Mouse (Mus musculus) hindbrain, embryonic 14.5 days (tissue): ENCODE results near the gene Plxna1. TPM values are rescaled to one million over a fixed set of nuclear protein-coding genes. Genes with fewer than 3 reads are reported as not detected.

ENCODE experiments used
- ATAC-seq: fragments of 200-750 bp; cut with Nextera tagmentation; 2 replicates; pipeline ENCODE4 v1.8.0; 2017; ENCODE audit warnings: moderate number of reproducible peaks, mild to moderate bottlenecking, moderate TSS enrichment, moderate library complexity; ENCODE audit not compliant: low FRiP score
- DNase-seq: peaks from one replicate; pipeline ENCODE4 v3.0.0-alpha.2; 2015; ENCODE audit warnings: low spot score
- H3K27ac ChIP-seq: fragments of 300-500 bp; sonication (generic); 2 replicates; pipeline ENCODE4 v1.5.1; 2014; ENCODE audit warnings: mild to moderate bottlenecking, moderate library complexity
- H3K27me3 ChIP-seq: fragments of 300-500 bp; sonication (generic); 2 replicates; pipeline ENCODE4 v1.6.1; 2014; ENCODE audit warnings: mild to moderate bottlenecking, low read length, mixed read lengths; ENCODE audit not compliant: control insufficient read depth, insufficient read depth
- H3K36me3 ChIP-seq: fragments of 300-500 bp; sonication (generic); replicated peaks from 2 replicates; pipeline ENCODE4 v1.6.1; 2014; ENCODE audit not compliant: control insufficient read depth, insufficient read depth
- H3K4me1 ChIP-seq: fragments of 300-500 bp; sonication (generic); replicated peaks from 2 replicates; pipeline ENCODE4 v1.6.1; 2014; ENCODE audit warnings: antibody characterized with exemption, low read length, mixed read lengths; ENCODE audit not compliant: control insufficient read depth, insufficient read depth
- H3K4me2 ChIP-seq: fragments of 300-500 bp; sonication (generic); replicated peaks from 2 replicates; pipeline ENCODE4 v1.6.1; 2014; ENCODE audit warnings: mild to moderate bottlenecking, moderate library complexity
- H3K4me3 ChIP-seq: fragments of 300-500 bp; sonication (generic); replicated peaks from 2 replicates; pipeline ENCODE4 v1.5.1; 2014; ENCODE audit warnings: mild to moderate bottlenecking, low read length
- H3K9ac ChIP-seq: fragments of 300-500 bp; sonication (generic); 2 replicates; pipeline ENCODE4 v1.6.1; 2014
- H3K9me3 ChIP-seq: fragments of 300-500 bp; sonication (generic); 2 replicates; pipeline ENCODE4 v1.6.1; 2016; ENCODE audit warnings: low read length; ENCODE audit not compliant: control insufficient read depth
- WGBS: fragments of 180-500 bp; shearing (Covaris S2); extraction: QIAGEN DNeasy Blood & Tissue Kit; methylation state at CpG from one replicate; pipeline ENCODE4 v1.1.7; 2014; 5-methylcytosine and 5-hydroxymethylcytosine counted together
- polyA plus RNA-seq: library from polyadenylated mRNA; unstranded; fragments of >200 nt; fragmentation: Nextera tagmentation; extraction: Ambion mirVana; gene quantifications from 2 replicates; pipeline ENCODE4 v1.2.1, GENCODE M21; 2014

Plxna1 gene
- polyA plus RNA-seq, 1 experiment from 2014 or later: 47.3 TPM

DNA sequence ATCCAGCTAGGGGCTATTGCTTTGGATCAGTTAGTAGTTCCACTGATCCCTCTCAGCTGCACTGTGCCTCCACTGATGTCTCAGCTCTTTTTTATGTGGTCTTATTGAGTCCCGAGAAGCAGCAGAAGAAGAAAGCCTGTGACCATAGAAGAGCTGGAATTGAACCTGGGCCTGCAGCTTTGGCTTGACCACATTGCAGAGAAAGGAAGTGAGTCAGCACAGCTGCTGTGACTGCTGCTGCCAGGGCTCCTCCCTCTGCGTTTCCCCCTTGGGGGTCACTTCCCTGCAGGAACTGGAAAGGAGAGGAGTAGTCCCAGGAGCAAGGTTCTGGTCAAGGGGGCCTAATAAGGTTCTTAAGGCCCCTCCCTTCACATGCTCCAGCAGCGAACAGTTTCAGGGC, 1.9 kb upstream of the Plxna1 start:
- 53% methylated on average over 3 of the region's 3 CpGs for WGBS
- Histone ChIP-seq H3K9ac (no peak overlapping the region), H3K4me1 (peaks cover 18% of the 10 kb centered on the region), H3K4me3 (no peak overlapping the region), H3K27ac (no peak overlapping the region), H3K9me3 (no peaks in the 10 kb centered on the region), H3K27me3 (no peaks in the 10 kb centered on the region), H3K36me3 (no peaks in the 10 kb centered on the region), H3K4me2 (no peak overlapping the region)
- ATAC-seq (no peak), DNase-seq (no peak)

DNA sequence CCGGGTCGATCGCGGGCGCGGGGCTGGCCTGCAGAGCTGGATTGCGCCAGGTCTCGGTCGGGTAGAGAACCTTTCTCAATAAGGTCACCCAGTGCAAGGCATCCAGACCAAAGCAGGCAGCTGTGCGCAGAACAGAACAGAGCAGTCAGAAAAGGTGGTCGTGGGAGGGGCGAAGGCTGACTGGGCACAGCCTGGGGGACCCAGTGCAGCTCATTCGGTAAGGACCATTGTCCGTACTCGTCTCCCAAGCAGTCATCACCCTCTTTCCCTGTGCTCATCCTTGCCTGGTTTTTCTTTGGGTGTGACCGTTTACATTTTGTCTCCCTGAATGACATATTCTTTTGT, 659 bp upstream of the Plxna1 start:
- H3K27me3 ChIP-seq: no peaks in the 10 kb centered on the region

DNA sequence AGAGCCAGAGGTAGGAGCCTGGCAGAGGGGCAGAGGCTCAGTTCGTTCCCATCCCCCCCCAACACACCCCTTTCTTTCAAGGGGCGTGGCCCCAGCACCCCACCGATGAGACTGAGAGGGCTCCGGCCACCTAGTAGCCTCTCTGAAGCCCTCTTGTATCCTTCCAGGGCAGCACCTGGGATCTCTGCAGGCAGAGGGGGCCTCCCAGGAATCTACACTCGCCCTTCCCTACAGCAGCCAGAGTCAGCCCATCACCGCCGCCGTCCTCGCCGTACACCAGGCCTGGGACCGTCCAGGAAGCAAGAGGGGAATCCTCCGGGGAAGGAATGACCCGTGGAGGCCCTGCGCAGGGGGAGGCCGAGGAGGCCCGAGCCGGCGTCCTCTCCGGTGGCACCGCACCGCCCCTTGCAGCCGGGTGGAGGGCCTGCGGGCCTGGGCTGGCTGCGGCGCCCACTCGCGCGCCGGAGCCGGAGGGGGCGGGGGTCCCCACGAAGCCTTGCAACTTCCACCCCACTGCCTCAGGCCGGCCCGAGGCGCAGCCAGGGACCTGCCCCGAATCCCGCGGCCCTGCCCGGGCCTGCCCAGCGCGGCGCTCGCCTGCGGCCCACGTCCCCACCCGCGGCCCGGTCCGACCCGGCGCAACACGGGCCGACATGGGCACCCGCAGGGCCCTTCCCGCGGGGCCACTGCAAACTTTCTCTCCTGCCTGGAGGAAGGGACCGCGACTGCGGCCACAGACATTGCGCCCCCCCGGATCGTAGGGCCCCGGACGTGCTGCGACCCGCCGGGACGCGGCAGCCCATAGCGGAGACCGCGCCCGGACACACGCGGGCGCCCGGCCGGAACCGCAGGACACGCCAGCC, 771 bp downstream of the Plxna1 start:
- Histone ChIP-seq H3K9ac (peak overlapping the region; percentile 98), H3K4me2 (peak overlapping the region; percentile 97), H3K4me3 (peak overlapping the region; percentile 100), H3K9me3 (no peaks in the 10 kb centered on the region), H3K27ac (peak overlapping the region; percentile 85), H3K4me1 (peaks cover 35% of the 10 kb centered on the region), H3K27me3 (no peaks in the 10 kb centered on the region), H3K36me3 (peaks cover 4% of the 10 kb centered on the region; the same call in 1 of the 2 replicates)
- DNase-seq (no peak), ATAC-seq (peak; percentile 26)
- under 1% methylated on average over 60 of the region's 80 CpGs for WGBS

More for the DNA sequence above, 659 bp upstream of the Plxna1 start:
- peak overlapping the region; percentile 98 for H3K9ac ChIP-seq
- no peaks in the 10 kb centered on the region for H3K36me3 ChIP-seq
- DNase-seq: no peak
- no peaks in the 10 kb centered on the region for H3K9me3 ChIP-seq
- peak overlapping the region; percentile 100 for H3K4me3 ChIP-seq
- H3K4me1 ChIP-seq: peaks cover 31% of the 10 kb centered on the region
- peak overlapping the region; percentile 97 for H3K4me2 ChIP-seq
- no peak; the same call in 1 of the 2 replicates for ATAC-seq
- 2% methylated on average over 16 of the region's 16 CpGs for WGBS
- H3K27ac ChIP-seq: peak overlapping the region; percentile 53

DNA sequence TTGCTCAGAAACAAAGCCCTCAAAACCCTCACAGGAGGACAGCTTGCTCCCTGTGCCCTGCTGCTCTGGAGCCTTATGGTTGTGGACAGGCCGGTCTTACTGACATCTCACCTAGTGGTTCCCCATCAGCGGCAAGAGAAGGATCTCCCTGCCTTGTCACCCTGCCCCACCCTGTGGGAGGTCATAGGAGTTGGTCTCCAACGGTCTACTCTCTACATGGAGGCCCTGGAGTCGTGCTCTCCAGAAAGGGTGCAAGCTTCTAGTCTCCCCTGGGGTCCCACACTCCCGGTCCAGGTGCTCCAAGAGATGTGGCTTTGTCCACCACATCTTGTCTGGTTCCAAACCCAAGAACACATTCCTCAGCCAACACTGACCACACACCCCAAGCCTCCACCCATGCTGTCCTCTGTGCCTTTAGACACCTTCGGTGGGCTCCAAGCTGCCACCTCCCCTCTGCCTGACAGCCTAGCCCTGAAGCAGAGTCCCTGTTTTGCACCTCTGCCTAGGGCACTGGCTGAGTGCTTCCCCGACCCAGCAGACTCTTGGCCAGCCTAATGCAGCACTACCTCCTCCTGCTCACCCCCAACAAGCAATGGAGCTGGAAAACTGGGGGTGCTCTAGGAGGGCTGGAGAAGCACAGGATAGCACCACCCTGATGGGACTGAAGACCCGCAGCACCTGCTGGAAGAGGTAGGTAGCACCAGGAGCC, 1.6 kb downstream of the Plxna1 start:
- H3K27me3 ChIP-seq: no peaks in the 10 kb centered on the region
- H3K4me1 ChIP-seq: peaks cover 41% of the 10 kb centered on the region
- peak overlapping the region; percentile 100 for H3K4me3 ChIP-seq
- H3K9ac ChIP-seq: peak overlapping the region; percentile 98
- peak overlapping the region; percentile 97 for H3K4me2 ChIP-seq
- 28% methylated on average over 8 of the region's 8 CpGs for WGBS
- peak overlapping the region; percentile 85 for H3K27ac ChIP-seq
- peaks cover 11% of the 10 kb centered on the region for H3K36me3 ChIP-seq
- no peaks in the 10 kb centered on the region for H3K9me3 ChIP-seq
- ATAC-seq: 0 out of 2 replicates have a peak, but pooled peaks have one; percentile 1
- no peak for DNase-seq

DNA sequence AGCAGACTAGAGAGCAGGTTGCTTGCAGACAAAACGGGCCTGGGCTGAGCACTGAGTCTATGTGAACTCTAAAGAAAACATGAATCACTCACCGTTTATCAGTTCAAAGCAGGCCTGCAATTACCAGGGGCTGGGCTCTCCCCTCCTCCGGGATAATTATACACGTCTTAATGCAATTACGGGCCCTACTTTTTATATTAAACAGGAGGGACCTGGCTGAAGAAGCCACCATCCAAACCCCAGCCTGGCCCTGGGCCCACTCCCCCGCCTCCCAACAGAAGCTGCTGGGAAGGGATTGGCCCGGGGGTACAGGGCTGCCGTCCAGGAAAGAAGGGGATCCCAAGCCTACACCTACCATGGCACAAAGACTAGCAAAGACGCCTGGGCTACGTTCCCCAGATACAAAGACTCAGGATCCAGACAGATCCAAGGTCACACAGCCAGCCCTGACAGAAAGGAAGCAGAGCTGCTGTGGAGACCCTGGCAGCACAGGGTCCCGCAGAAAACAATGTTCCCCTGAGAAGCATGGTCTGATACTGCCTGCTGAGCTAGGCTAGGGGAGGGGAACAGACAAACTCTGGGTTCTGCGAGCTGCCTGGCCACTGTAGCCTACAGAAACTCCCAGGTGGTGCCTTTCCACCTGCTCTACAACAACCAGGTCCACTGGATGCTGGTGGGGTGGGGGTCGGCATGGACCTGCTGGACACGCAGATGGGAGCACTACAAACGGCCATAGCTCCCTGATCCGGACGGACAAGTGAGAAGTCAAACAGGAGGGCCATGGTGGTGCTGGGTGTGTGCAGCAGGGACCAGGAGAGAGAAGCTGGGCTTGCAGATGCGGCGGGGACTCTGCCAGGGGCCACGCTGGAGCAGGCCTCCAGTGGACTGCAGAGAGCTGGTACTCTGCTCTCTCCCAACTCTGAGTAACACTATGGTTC, 2.4 kb downstream of the Plxna1 start:
- H3K36me3 ChIP-seq: peaks cover 19% of the 10 kb centered on the region
- H3K4me1 ChIP-seq: peaks cover 48% of the 10 kb centered on the region
- WGBS: 32% methylated on average over 20 of the region's 20 CpGs
- H3K27me3 ChIP-seq: no peaks in the 10 kb centered on the region
- H3K9ac ChIP-seq: peak overlapping the region; percentile 98
- H3K4me3 ChIP-seq: peak overlapping the region; percentile 100
- H3K9me3 ChIP-seq: no peaks in the 10 kb centered on the region
- H3K4me2 ChIP-seq: peak overlapping the region; percentile 97
- peak overlapping the region; percentile 85 for H3K27ac ChIP-seq
- ATAC-seq: no peak
- DNase-seq: no peak

DNA sequence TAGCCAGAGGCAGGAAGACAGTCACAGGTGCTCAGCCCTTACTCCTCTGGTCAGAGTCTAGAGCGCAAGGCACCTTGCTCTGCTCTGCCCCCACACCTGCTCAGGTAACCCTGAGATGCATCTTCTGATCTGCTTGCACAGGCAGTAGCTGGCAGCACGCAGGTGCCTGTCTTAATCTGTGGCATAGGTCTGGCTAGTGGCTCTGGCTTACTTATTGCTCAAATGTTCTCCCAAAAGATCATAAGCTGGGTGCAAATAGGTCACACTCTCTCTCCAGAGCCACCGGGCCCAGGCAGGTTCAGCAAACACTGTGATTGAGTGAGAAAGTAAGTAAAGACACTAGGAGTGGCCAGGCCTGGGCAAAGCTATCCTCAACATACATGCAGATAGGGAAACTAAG, 3.2 kb downstream of the Plxna1 start:
- Histone ChIP-seq H3K4me2 (peak overlapping the region; percentile 97), H3K4me3 (peak overlapping the region; percentile 100; the same call in 1 of the 2 replicates), H3K36me3 (peaks cover 27% of the 10 kb centered on the region), H3K9me3 (no peaks in the 10 kb centered on the region), H3K4me1 (peaks cover 55% of the 10 kb centered on the region), H3K27me3 (no peaks in the 10 kb centered on the region), H3K27ac (no peak overlapping the region), H3K9ac (peak overlapping the region; percentile 98)
- DNase-seq: no peak
- ATAC-seq: no peak
- 76% methylated on average over 3 of the region's 3 CpGs for WGBS

DNA sequence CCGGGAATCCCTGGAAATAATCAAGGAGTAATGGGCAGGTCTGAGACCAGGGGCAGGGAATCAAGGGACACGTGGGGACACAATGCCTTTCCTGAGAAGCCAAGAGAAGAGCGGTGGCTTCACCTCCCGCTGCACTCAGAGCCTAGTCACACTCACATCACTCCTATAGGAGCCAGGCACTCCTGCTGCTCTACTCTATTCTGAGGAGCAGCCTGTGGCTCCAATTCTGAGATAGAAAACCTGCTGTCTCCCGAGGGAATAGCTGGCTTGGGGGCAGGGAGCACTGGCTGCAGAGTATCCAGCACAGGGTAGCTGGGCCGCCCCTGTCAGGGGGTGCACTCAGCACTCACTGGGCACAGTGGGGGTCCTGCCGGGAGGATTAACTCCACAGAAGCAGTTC, 6.8 kb downstream of the Plxna1 start:
- no peak overlapping the region for H3K4me3 ChIP-seq
- no peaks in the 10 kb centered on the region for H3K9me3 ChIP-seq
- H3K27ac ChIP-seq: no peak overlapping the region
- H3K36me3 ChIP-seq: peaks cover 50% of the 10 kb centered on the region
- H3K4me2 ChIP-seq: 0 out of 2 replicates have a peak overlapping the region, but pooled peaks have one; percentile 15
- peaks cover 81% of the 10 kb centered on the region for H3K4me1 ChIP-seq
- WGBS: 37% methylated on average over 7 of the region's 7 CpGs
- H3K9ac ChIP-seq: 0 out of 2 replicates have a peak overlapping the region, but pooled peaks have one; percentile 17
- DNase-seq (no peak), ATAC-seq (no peak)
- no peaks in the 10 kb centered on the region for H3K27me3 ChIP-seq

DNA sequence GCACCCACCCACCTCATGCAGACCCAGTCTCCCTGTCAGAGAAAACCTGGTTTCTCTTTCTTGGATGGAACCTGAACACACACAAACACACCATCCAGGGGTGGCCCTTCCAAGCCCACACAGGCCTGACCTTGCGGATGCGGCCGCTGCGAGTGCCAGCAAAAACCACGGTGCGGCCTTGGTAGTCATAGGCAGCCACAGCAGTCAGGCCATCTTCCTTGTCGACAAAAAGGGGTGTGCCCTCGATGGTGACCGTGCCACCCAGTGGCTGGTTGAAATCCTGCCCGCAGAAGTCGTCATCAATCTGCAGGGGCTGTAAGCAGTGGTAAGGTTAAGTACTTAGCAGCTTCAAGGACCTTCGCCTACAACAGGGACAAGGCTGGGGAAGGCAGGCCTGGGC, 7.7 kb downstream of the Plxna1 start:
- no peak for ATAC-seq
- no peak overlapping the region for H3K4me3 ChIP-seq
- no peak for DNase-seq
- peak overlapping the region; percentile 1; the same call in 1 of the 2 replicates for H3K9ac ChIP-seq
- H3K4me2 ChIP-seq: no peak overlapping the region
- H3K9me3 ChIP-seq: no peaks in the 10 kb centered on the region
- H3K27ac ChIP-seq: no peak overlapping the region
- 84% methylated on average over 12 of the region's 12 CpGs for WGBS
- peaks cover 81% of the 10 kb centered on the region for H3K4me1 ChIP-seq
- H3K27me3 ChIP-seq: no peaks in the 10 kb centered on the region
- H3K36me3 ChIP-seq: peaks cover 59% of the 10 kb centered on the region
